Mouse (Mus musculus): ENCODE results near the gene Sox15.
A peak's percentile ranks its signal among the peaks of the same experiment; 100 is the strongest.

The Sox15 gene

GRCm38 (mm10) chr11:69645860-69646259 lies 9.3 kb upstream of the Sox15 start:
- no peak for DNase-seq

DNA sequence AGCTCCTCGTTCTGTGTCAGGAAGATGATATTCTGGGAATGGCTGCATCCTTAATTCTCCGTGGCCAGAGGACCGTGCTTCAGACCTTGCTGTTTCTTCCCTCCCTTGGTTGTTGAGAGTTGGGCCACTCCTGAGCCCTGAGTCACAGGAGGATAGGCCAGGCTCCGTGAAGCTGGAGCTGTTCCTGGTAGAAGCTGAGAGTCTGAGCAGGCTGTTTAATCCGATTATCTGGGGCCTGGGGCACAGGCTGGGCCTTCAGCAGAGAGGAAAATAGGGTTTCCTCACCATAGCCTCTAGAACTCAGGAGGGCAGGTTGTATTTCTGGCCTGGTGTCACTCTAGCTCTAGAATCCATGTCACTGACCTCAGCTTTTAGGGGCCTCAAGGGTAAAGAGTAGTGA lies 1.7 kb upstream of the Sox15 start:
- DNase-seq: peak; percentile 12

DNA sequence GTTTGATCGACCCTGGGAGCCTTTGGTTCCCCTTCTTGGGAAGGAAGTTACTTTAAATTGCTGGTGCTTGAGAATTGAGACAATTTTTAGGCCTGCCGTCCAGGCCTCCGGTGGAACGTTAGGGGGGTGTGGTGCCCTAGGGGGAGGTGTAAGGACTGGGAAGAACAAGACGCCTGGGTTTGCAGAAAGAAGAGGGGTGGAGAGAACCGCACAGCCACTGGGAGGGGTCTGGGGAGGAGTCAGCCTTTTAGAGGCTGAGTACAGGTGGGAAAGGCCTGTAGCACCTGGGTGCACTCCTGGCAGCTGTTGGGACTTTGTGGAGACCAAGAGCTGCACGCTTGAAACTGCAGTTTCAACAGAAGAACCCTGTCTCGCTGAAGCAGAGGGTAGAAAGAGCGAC lies 354 bp upstream of the Sox15 start:
- peak; percentile 8 for DNase-seq

DNA sequence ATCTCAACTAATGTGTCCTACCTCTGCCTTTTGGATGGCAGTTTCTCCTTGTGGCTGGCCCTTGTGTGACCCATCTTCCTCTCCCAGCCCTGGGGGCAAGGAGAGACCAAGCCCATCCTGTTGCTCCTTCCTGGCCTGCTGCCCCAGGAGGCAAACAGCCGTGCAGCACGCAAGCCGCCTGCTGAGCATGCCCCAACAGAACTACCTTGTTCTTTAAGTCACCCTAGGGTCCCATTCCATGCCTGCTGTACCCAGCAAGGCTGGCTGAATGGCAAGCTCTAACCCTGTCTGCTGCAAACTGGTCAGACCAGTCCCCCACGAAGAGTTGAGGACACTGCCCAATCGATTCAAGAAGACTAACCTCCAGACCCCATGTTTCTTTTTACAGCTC lies 946 bp downstream of the Sox15 start:
- no peak for DNase-seq

DNA sequence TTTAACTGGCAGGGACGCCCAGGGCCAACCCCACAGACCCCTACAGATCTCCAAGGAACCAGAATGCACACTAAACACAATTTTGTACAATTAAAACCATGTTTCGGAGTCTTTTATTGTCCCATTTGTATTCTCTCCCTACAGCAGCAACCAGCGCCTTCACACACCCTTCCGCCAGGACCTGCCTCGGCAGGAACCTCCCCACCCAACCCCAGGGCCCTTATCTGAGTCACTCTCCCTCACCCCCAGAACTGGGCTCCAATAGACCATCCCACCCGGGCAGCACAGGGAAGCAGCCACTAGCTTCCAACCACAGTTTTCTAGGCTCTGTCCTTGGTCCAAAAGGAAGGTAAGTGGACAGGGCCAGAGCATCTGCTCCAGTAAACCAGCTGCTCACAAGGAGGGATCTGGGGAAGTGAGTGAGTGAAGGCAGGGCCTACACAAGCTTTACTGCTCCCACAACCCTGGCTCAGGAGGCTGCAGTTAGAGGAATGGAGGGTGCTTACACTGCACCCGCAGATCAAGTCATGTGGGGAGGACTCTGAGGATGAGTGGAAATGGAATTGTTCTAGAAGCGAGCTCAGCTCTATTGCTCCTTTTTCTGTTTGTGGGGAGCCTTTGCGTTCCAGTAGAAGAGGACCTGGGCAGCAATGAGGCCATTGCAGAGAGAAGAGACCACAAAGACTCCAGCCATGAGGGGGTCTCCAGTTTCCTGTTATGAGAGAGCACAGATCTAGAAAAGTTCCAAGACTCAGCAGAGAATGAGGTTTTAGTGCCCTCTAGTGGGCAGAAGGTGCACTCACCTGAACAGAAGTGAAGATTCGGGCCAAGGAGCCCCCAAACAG lies 1.7 kb downstream of the Sox15 start:
- peak; percentile 86 for DNase-seq

GRCm38 (mm10) chr11:69657462-69657881 lies 2.4 kb downstream of the Sox15 start:
- DNase-seq: no peak

- no peak for DNase-seq
These were observed 6.2 kb downstream of the Sox15 start for GRCm38 (mm10) chr11:69661221-69661881.

DNA sequence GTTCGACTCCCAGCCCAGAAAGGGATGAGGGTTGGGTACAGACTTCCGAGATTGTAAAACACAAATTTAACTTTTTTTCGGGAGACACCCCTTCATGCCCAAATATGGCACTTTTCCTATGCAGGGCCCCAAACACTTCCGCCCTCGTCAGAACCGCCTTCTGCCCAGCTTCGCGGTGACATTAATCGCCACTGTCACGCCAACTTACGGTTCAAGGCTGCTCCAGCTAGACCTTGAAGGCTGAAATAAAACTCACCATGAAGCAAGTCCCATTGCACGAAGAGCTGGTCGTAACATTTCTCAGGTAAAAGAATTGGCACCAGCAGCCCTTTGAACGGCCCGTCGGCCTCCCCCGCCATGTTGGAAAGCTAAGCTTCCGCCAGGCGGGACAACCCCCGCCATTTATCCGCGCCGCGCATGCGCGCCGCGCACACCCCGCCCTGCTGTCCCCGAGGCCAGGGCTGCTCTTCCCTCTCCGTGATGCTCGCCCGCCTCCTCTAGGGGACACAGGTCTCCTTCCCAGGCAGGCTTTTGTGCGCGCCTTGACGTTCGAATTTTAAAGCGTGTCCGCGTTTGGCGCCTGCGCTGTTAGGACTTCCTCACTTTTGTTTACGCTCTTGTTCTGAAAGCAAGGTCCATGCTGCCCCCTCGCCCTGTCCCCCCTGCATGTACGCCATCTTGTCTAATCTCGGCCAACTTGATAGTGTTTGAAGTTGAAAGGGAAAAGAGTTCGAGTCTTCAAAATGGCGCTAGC lies 7.3 kb downstream of the Sox15 start, which contains the start of gene Mpdu1:
Gene Mpdu1, minus strand, starts transcription at position 430 of the 754 bp plus-strand sequence.
- DNase-seq: peak; percentile 98

- no peak for DNase-seq
These were observed 8.0 kb downstream of the Sox15 start for GRCm38 (mm10) chr11:69662967-69663671.

DNA sequence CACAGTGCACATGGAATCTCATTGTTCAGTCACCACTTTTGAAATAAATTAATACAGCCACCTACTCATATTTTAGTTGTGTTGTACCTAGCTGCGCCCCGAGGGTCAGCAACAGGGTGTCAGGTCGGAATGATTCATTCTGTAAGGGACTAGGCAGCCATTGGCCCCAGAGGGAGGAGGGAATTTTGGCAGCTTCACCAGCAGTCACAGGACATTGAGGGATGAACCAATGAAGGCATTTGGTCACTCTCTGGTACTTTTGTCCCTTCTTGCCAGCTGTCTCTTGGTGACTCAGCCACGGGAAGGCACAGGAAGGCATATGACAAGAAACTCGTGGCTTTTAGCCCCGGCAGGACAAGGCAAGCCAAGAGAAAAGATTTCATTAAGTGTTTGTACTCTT lies 8.7 kb downstream of the Sox15 start:
- DNase-seq: no peak

DNA sequence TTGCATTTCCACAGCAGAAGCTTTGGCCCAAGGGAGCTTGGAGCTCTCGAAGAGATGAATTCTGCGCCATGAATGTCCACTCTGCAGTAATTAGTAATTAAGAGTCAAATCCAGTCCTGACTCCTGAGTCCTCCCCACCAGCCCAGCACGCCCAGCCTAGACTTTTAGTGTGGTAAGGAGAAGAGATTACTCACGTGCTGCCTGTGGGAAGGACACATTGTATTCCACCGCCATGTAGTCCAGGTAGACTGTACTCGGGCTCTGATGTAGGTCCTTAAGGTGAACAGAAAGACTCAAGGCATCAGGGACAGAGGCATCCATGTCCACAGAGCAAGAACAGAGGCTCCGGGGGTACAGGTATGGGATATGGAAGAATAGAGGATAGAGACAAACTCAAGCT lies 9.7 kb downstream of the Sox15 start:
- DNase-seq: no peak

- no peak for DNase-seq
These were observed 10.4 kb downstream of the Sox15 start for GRCm38 (mm10) chr11:69665457-69665960.

DNA sequence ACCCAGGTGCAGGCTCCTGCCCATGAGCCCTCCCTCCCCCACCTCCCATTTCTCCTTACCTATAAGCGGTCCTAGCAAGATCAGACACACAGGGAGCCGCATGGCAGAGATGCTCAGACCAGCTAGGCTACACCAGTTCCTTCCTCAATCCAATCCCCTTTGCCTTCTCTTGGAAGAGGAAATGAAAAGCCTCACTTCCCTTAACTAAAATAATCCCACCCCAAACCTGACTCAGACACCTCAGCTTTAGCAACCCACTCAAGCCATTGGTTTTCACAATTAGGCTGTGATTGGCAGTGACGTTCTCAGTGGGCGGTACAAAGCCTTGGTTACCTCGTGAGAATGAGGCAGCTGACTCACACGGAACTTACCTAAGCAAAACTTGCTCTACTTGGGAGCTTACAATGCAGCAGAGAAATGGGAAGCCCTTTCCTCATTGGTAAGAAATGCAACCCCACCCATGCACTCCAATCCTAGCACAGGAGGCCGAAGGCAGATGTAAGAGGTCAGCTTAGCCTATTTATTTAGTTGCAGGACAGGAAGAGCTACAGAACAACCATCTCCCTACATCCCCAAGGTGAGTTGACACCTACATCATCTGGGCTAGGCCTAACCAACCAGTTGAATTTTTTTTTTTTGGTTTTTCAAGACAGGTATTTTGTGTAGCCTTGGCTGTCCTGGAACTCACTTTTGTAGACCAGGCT lies 11.0 kb downstream of the Sox15 start, which contains the start of gene Cd68:
Gene Cd68, minus strand, starts transcription at position 193 of the 704 bp plus-strand sequence.
- peak; percentile 50 for DNase-seq

DNA sequence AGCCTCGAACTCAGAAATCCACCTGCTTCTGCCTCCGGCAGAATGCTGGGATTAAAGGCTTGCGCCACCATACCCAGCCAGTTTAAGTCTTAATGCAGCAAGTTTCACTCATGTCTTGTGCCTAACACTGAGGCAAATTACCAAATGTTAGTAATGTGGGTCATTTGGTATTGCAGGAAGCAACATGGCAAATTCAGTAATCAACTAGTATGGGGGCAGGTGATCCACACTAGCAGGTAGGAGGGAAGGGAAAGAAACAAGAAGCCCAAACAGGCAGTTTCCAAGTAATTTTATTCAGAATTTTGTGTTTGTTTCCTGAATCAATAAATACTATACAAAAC lies 11.5 kb downstream of the Sox15 start:
- no peak for DNase-seq

- DNase-seq: peak; percentile 96
These were observed 15.9 kb downstream of the Sox15 start for GRCm38 (mm10) chr11:69670786-69671725.

- DNase-seq: no peak
These were observed 16.6 kb downstream of the Sox15 start for GRCm38 (mm10) chr11:69671726-69672124.

GRCm38 (mm10) chr11:69672211-69672706 lies 17.1 kb downstream of the Sox15 start, which contains the start of gene Eif4a1:
TSS of gene Eif4a1 (minus strand) at chr11:69672423.
- DNase-seq: peak; percentile 100

- no peak for DNase-seq
These were observed 24.0 kb downstream of the Sox15 start for GRCm38 (mm10) chr11:69679144-69679543.

- no peak for DNase-seq
These were observed 25.2 kb downstream of the Sox15 start for GRCm38 (mm10) chr11:69680136-69680855.

Data from embryo, embryonic 11 days (tissue).